8 mouse cellular contexts compared by ENCODE assay signal in the genomic region with DNA sequence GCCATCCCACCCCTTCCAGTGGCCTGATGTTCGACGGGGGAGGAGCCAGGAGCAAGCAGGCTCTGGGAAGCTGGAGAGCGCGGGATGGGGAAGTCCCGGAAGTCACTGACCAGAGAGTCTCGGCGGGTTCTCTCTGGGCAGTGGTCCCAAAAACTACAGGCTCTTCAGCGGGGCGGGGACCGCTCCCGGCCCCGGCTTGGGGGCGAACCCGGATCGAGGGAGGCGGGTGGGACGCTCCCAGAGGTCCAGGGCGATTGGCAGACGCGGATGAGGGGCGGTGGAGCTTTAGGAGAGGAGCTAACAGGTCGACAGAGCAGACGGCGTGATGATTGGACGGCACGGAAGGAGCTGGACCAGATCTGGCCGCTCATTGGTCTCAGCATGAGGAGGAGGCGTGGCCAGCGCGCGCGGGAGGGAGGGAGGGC. TPM values are rescaled to one million over a fixed set of nuclear protein-coding genes. Genes with fewer than 3 reads are reported as not detected.
DNase-seq lines count a peak whose midpoint lies in the region; ATAC-seq and TF ChIP-seq lines count a peak whose summit lies in the region.

A gene (plus strand): TSS at position 382 of the 425 bp plus-strand sequence.

- no peaks in the 10 kb centered on the region for H3K27me3 ChIP-seq in heart, embryonic 12.5 days (replicated peaks)
- H3K27me3 ChIP-seq in kidney, postnatal 0 days (ENCODE audit: insufficient read depth, low read length) = no peaks in the 10 kb centered on the region
- H3K27me3 ChIP-seq in liver, embryonic 11.5 days (replicated peaks; ENCODE audit: control insufficient read depth, insufficient read depth, low read length) = peaks cover 5% of the 10 kb centered on the region; the same call in 1 of the 2 replicates
- H3K27me3 ChIP-seq in stomach, embryonic 14.5 days (ENCODE audit: control insufficient read depth, insufficient read depth, low read length) = no peaks in the 10 kb centered on the region

- peak within 1 kb of the TSS; percentile 96 for H3K9ac ChIP-seq in heart, embryonic 12.5 days
- peak within 1 kb of the TSS; percentile 91 for H3K9ac ChIP-seq in kidney, postnatal 0 days (ENCODE audit: low read depth, low read length)
- H3K9ac ChIP-seq in liver, embryonic 11.5 days (ENCODE audit: low read depth, low read length) = peak within 1 kb of the TSS; percentile 83
- peak within 1 kb of the TSS; percentile 86 for H3K9ac ChIP-seq in stomach, embryonic 14.5 days (replicated peaks; ENCODE audit: low read depth, low read length)

- under 1% methylated on average over 32 of the region's 32 CpGs for WGBS in heart, embryonic 12.5 days
- under 1% methylated on average over 29 of the region's 32 CpGs for WGBS in kidney, postnatal 0 days
- WGBS in liver, embryonic 11.5 days = under 1% methylated on average over 28 of the region's 32 CpGs
- WGBS in stomach, embryonic 14.5 days = 1% methylated on average over 32 of the region's 32 CpGs

- H3K27ac ChIP-seq in heart, embryonic 12.5 days (ENCODE audit: poor library complexity, severe bottlenecking) = peak within 1 kb of the TSS; percentile 92
- peak within 1 kb of the TSS; percentile 82 for H3K27ac ChIP-seq in kidney, postnatal 0 days
- peak within 1 kb of the TSS; percentile 71 for H3K27ac ChIP-seq in liver, embryonic 11.5 days (ENCODE audit: low read depth, low read length)
- peak within 1 kb of the TSS; percentile 79; the same call in 1 of the 2 replicates for H3K27ac ChIP-seq in stomach, embryonic 14.5 days (ENCODE audit: low read length)

- no peaks in the 10 kb centered on the region for H3K36me3 ChIP-seq in heart, embryonic 12.5 days
- no peaks in the 10 kb centered on the region for H3K36me3 ChIP-seq in kidney, postnatal 0 days (ENCODE audit: insufficient read depth, low read length)
- no peaks in the 10 kb centered on the region for H3K36me3 ChIP-seq in liver, embryonic 11.5 days (ENCODE audit: control insufficient read depth, insufficient read depth, low read length)
- no peaks in the 10 kb centered on the region for H3K36me3 ChIP-seq in stomach, embryonic 14.5 days (ENCODE audit: control insufficient read depth, insufficient read depth, low read length)

- DNase-seq in CD4-positive helper T cell, adult 2 months (ENCODE audit: low read depth, low spot score) = peak; percentile 95
- peak; percentile 97 for DNase-seq in brain, embryonic 18.5 days (ENCODE audit: low read depth, low spot score)
- DNase-seq in kidney, postnatal 0 days (ENCODE audit: low spot score) = peak; percentile 100
- peak; percentile 92 for DNase-seq in liver, embryonic 11.5 days (ENCODE audit: low spot score)
- peak; percentile 81 for DNase-seq in naive thymus-derived CD4-positive, alpha-beta T cell, adult 2 months (ENCODE audit: low read depth)

- H3K4me2 ChIP-seq in heart, embryonic 12.5 days = peak within 1 kb of the TSS; percentile 84
- peak within 1 kb of the TSS; percentile 83 for H3K4me2 ChIP-seq in kidney, postnatal 0 days (ENCODE audit: low read length)
- H3K4me2 ChIP-seq in liver, embryonic 11.5 days = peak within 1 kb of the TSS; percentile 96
- peak within 1 kb of the TSS; percentile 79 for H3K4me2 ChIP-seq in stomach, embryonic 14.5 days (replicated peaks; ENCODE audit: low read depth, low read length)

- TF ChIP-seq CTCF in kidney, postnatal 0 days (IDR thresholded peaks at IDR 0.05; ENCODE audit: low read depth) = no peak

- ATAC-seq in erythroid progenitor cell, adult 5-6 weeks (replicated peaks; ENCODE audit: low FRiP score, poor library complexity, severe bottlenecking) = peak; percentile 100
- peak; percentile 99 for ATAC-seq in heart, embryonic 12.5 days (ENCODE audit: insufficient number of reproducible peaks, low FRiP score)
- peak; percentile 100 for ATAC-seq in kidney, postnatal 0 days (replicated peaks; ENCODE audit: low FRiP score, low read depth)
- ATAC-seq in liver, embryonic 11.5 days (replicated peaks; ENCODE audit: low FRiP score) = peak; percentile 99
- ATAC-seq in stomach, embryonic 14.5 days (ENCODE audit: insufficient number of reproducible peaks, insufficient read depth, low FRiP score, low read depth) = peak; percentile 100

- peaks cover 20% of the 10 kb centered on the region for H3K4me1 ChIP-seq in heart, embryonic 12.5 days (replicated peaks)
- 0 out of 2 replicates have a peak, but pooled peaks cover 4% of the 10 kb centered on the region for H3K4me1 ChIP-seq in kidney, postnatal 0 days (replicated peaks; ENCODE audit: insufficient read depth, low read length)
- H3K4me1 ChIP-seq in liver, embryonic 11.5 days (replicated peaks; ENCODE audit: control insufficient read depth, insufficient read depth, low read length) = no peaks in the 10 kb centered on the region; the same call in none of the 2 replicates
- H3K4me1 ChIP-seq in stomach, embryonic 14.5 days (ENCODE audit: control insufficient read depth, insufficient read depth, low read length) = peaks cover 5% of the 10 kb centered on the region; the same call in 1 of the 2 replicates

- H3K9me3 ChIP-seq in heart, embryonic 12.5 days (replicated peaks) = no peaks in the 10 kb centered on the region
- H3K9me3 ChIP-seq in kidney, postnatal 0 days (replicated peaks; ENCODE audit: low read length) = no peaks in the 10 kb centered on the region
- H3K9me3 ChIP-seq in liver, embryonic 11.5 days (ENCODE audit: control insufficient read depth, low read length) = no peaks in the 10 kb centered on the region
- no peaks in the 10 kb centered on the region for H3K9me3 ChIP-seq in stomach, embryonic 14.5 days (ENCODE audit: control insufficient read depth, low read depth, low read length)

- H3K4me3 ChIP-seq in heart, embryonic 12.5 days = peak within 1 kb of the TSS; percentile 97
- peak within 1 kb of the TSS; percentile 87 for H3K4me3 ChIP-seq in kidney, postnatal 0 days (replicated peaks; ENCODE audit: low read depth, low read length)
- H3K4me3 ChIP-seq in liver, embryonic 11.5 days (ENCODE audit: low read depth, low read length) = peak within 1 kb of the TSS; percentile 87
- H3K4me3 ChIP-seq in stomach, embryonic 14.5 days (ENCODE audit: low read depth, low read length) = peak within 1 kb of the TSS; percentile 84

RNA-seq across cellular contexts. Expression of the gene that starts here (rescaled TPM):
- 3.6 and 5.4 TPM in 2 replicates for total RNA-seq in erythroid progenitor cell, adult 5-6 weeks (2015; ENCODE audit: low replicate concordance)
- total RNA-seq in erythroid progenitor cell, adult 5-6 weeks (2017; ENCODE audit: low replicate concordance) = 2.9 and 3.6 TPM in 2 replicates
- 16.1 and 18.5 TPM in 2 replicates for polyA plus RNA-seq in heart, embryonic 12.5 days (2016; fragmentation: Nextera tagmentation; extraction: Ambion mirVana)
- 2.8 and 3.6 TPM in 2 replicates for polyA plus RNA-seq in kidney, postnatal 0 days (2015; fragmentation: Nextera tagmentation; extraction: Ambion mirVana)
- 9.1 and 9.4 TPM in 2 replicates for polyA plus RNA-seq in liver, embryonic 11.5 days (2014; fragmentation: Nextera tagmentation; extraction: Ambion mirVana)
- polyA plus RNA-seq in stomach, embryonic 14.5 days (2014; fragmentation: Nextera tagmentation; extraction: Ambion mirVana) = 12.5 and 14.0 TPM in 2 replicates

Comparison
In these comparisons a context has a peak if more than half of its experiments do, and no peak if none do; other contexts are left out.
1. Peak in every context shown above with its lines: DNase-seq, ATAC-seq, H3K4me3 ChIP-seq and H3K27ac ChIP-seq.